Mouse (Mus musculus) forebrain, embryonic 12.5 days (tissue): ENCODE measurements around the gene Ube2l3. TPM values are rescaled to one million over a fixed set of nuclear protein-coding genes. Genes with fewer than 3 reads are reported as not detected.

Experiments used
- ATAC-seq: fragments of 200-750 bp; cut with Nextera tagmentation; 2 replicates; pipeline ENCODE4 v1.8.0; 2017; ENCODE audit warnings: moderate TSS enrichment; ENCODE audit not compliant: low FRiP score
- H3K27ac ChIP-seq: fragments of 300-500 bp; sonication (generic); 2 replicates; pipeline ENCODE4 v1.5.1; 2016; ENCODE audit warnings: mild to moderate bottlenecking
- H3K27me3 ChIP-seq: fragments of 300-500 bp; sonication (generic); 2 replicates; pipeline ENCODE4 v1.6.1; 2016; ENCODE audit warnings: mild to moderate bottlenecking
- H3K36me3 ChIP-seq: fragments of 300-500 bp; sonication (generic); replicated peaks from 2 replicates; pipeline ENCODE4 v1.6.1; 2016; ENCODE audit warnings: mild to moderate bottlenecking
- H3K4me1 ChIP-seq: fragments of 300-500 bp; sonication (generic); 2 replicates; pipeline ENCODE4 v1.6.1; 2016
- H3K4me2 ChIP-seq: fragments of 300-500 bp; sonication (generic); 2 replicates; pipeline ENCODE4 v1.6.1; 2016; ENCODE audit warnings: mild to moderate bottlenecking, moderate library complexity
- H3K4me3 ChIP-seq: fragments of 300-500 bp; sonication (generic); replicated peaks from 2 replicates; pipeline ENCODE4 v1.5.1; 2016; ENCODE audit warnings: mild to moderate bottlenecking
- H3K9ac ChIP-seq: fragments of 300-500 bp; sonication (generic); 2 replicates; pipeline ENCODE4 v1.6.1; 2016; ENCODE audit warnings: mild to moderate bottlenecking
- H3K9me3 ChIP-seq: fragments of 300-500 bp; sonication (generic); 2 replicates; pipeline ENCODE4 v1.6.1; 2016
- WGBS: fragments of 180-500 bp; shearing (Covaris S2); methylation state at CpG from one replicate; pipeline ENCODE4 v1.1.7; 2016; 5-methylcytosine and 5-hydroxymethylcytosine counted together
- polyA plus RNA-seq: library from polyadenylated mRNA; unstranded; fragments of >200 nt; fragmentation: Nextera tagmentation; extraction: Ambion mirVana; gene quantifications from 2 replicates; pipeline ENCODE4 v1.2.1, GENCODE M21; 2016

The Ube2l3 gene
- polyA plus RNA-seq, 1 experiment from 2014 or later: 388 TPM

- peak; percentile 82 for ATAC-seq
Measured at GRCm38 (mm10) chr16:17131191-17132088, 71.0 kb downstream of the Ube2l3 start.

GRCm38 (mm10) chr16:17127292-17127691, 75.2 kb downstream of the Ube2l3 start:
- ATAC-seq: no peak
- no peak overlapping the region for H3K27ac ChIP-seq
- WGBS: 90% methylated on average over 1 of the region's 1 CpGs

More at GRCm38 (mm10) chr16:17131191-17132088, 71.0 kb downstream of the Ube2l3 start:
- Histone ChIP-seq H3K27ac (peak overlapping the region; percentile 87), H3K4me3 (peak overlapping the region; percentile 75), H3K36me3 (no peaks in the 10 kb centered on the region), H3K4me1 (peaks cover 17% of the 10 kb centered on the region), H3K4me2 (peak overlapping the region; percentile 82), H3K9ac (peak overlapping the region; percentile 70), H3K27me3 (no peaks in the 10 kb centered on the region), H3K9me3 (no peaks in the 10 kb centered on the region)
- 5% methylated on average over 43 of the region's 43 CpGs for WGBS

GRCm38 (mm10) chr16:17124871-17125520, 77.5 kb downstream of the Ube2l3 start, which contains the start of gene 2610318N02Rik:
Gene 2610318N02Rik, minus strand, starts transcription at chr16:17125167.
- Histone ChIP-seq H3K27me3 (no peaks in the 10 kb centered on the region), H3K4me3 (peak within 1 kb of the TSS; percentile 61), H3K27ac (peak within 1 kb of the TSS; percentile 68), H3K9ac (peak within 1 kb of the TSS; percentile 73), H3K4me1 (peaks cover 39% of the 10 kb centered on the region), H3K4me2 (peak within 1 kb of the TSS; percentile 81), H3K36me3 (peaks cover 26% of the 10 kb centered on the region), H3K9me3 (no peaks in the 10 kb centered on the region)
- under 1% methylated on average over 25 of the region's 25 CpGs for WGBS
- ATAC-seq: peak; percentile 95

More at GRCm38 (mm10) chr16:17127292-17127691, 75.2 kb downstream of the Ube2l3 start:
- Histone ChIP-seq H3K4me2 (no peak overlapping the region), H3K4me3 (no peak overlapping the region), H3K9ac (no peak overlapping the region; the same call in 1 of the 2 replicates), H3K4me1 (peaks cover 40% of the 10 kb centered on the region), H3K36me3 (peaks cover 10% of the 10 kb centered on the region; the same call in 1 of the 2 replicates), H3K9me3 (no peaks in the 10 kb centered on the region), H3K27me3 (no peaks in the 10 kb centered on the region)

- Histone ChIP-seq H3K27ac (peak overlapping the region; percentile 68), H3K4me1 (peaks cover 39% of the 10 kb centered on the region), H3K9me3 (no peaks in the 10 kb centered on the region), H3K4me3 (peak overlapping the region; percentile 61), H3K4me2 (peak overlapping the region; percentile 81), H3K27me3 (no peaks in the 10 kb centered on the region), H3K9ac (peak overlapping the region; percentile 73), H3K36me3 (peaks cover 33% of the 10 kb centered on the region)
- under 1% methylated on average over 22 of the region's 22 CpGs for WGBS
- ATAC-seq: peak; percentile 49
Measured at GRCm38 (mm10) chr16:17124119-17124870, 78.2 kb downstream of the Ube2l3 start.

- 0 out of 2 replicates have a peak overlapping the region, but pooled peaks have one; percentile 27 for H3K27ac ChIP-seq
- H3K9me3 ChIP-seq: no peaks in the 10 kb centered on the region
- H3K27me3 ChIP-seq: no peaks in the 10 kb centered on the region
- ATAC-seq: peak; percentile 17; the same call in 1 of the 2 replicates
- 30% methylated on average over 13 of the region's 14 CpGs for WGBS
- H3K36me3 ChIP-seq: peaks cover 58% of the 10 kb centered on the region
- H3K9ac ChIP-seq: 0 out of 2 replicates have a peak overlapping the region, but pooled peaks have one; percentile 22
- peak overlapping the region; percentile 24 for H3K4me2 ChIP-seq
- peaks cover 39% of the 10 kb centered on the region for H3K4me1 ChIP-seq
- no peak overlapping the region; the same call in 1 of the 2 replicates for H3K4me3 ChIP-seq
Measured at GRCm38 (mm10) chr16:17121569-17121968, 80.9 kb downstream of the Ube2l3 start.

- H3K27me3 ChIP-seq: no peaks in the 10 kb centered on the region
- H3K9ac ChIP-seq: no peak overlapping the region
- H3K27ac ChIP-seq: no peak overlapping the region
- peaks cover 11% of the 10 kb centered on the region for H3K4me1 ChIP-seq
- no peak for ATAC-seq
- no peak overlapping the region for H3K4me3 ChIP-seq
- no peaks in the 10 kb centered on the region for H3K9me3 ChIP-seq
- no peak overlapping the region for H3K4me2 ChIP-seq
- 89% methylated on average over 5 of the region's 5 CpGs for WGBS
- peaks cover 77% of the 10 kb centered on the region for H3K36me3 ChIP-seq
Measured at GRCm38 (mm10) chr16:17117309-17117799, 85.1 kb downstream of the Ube2l3 start.

- peak within 1 kb of the TSS; percentile 67 for H3K4me2 ChIP-seq
- H3K36me3 ChIP-seq: peaks cover 43% of the 10 kb centered on the region
- 9% methylated on average over 38 of the region's 38 CpGs for WGBS
Measured at GRCm38 (mm10) chr16:17110771-17111743, 91.4 kb downstream of the Ube2l3 start, which contains the start of gene Ppil2. Gene Ppil2, minus strand, starts transcription at chr16:17111257.

GRCm38 (mm10) chr16:17104600-17104999, 97.8 kb downstream of the Ube2l3 start:
- no peak for ATAC-seq
- peaks cover 74% of the 10 kb centered on the region for H3K36me3 ChIP-seq
- WGBS: 92% methylated on average over 4 of the region's 4 CpGs

More at GRCm38 (mm10) chr16:17110771-17111743, 91.4 kb downstream of the Ube2l3 start, which contains the start of gene Ppil2:
- Histone ChIP-seq H3K27me3 (no peaks in the 10 kb centered on the region), H3K9me3 (no peaks in the 10 kb centered on the region), H3K4me1 (peaks cover 12% of the 10 kb centered on the region), H3K27ac (peak within 1 kb of the TSS; percentile 53; the same call in 1 of the 2 replicates), H3K9ac (peak within 1 kb of the TSS; percentile 64), H3K4me3 (peak within 1 kb of the TSS; percentile 78)
- peak; percentile 90 for ATAC-seq

GRCm38 (mm10) chr16:17102630-17103220, 99.7 kb downstream of the Ube2l3 start:
- Histone ChIP-seq H3K27me3 (no peaks in the 10 kb centered on the region), H3K4me3 (no peak overlapping the region), H3K9me3 (no peaks in the 10 kb centered on the region), H3K9ac (no peak overlapping the region), H3K4me2 (no peak overlapping the region), H3K4me1 (peaks cover 5% of the 10 kb centered on the region; the same call in 1 of the 2 replicates), H3K27ac (no peak overlapping the region), H3K36me3 (peaks cover 86% of the 10 kb centered on the region)
- 75% methylated on average over 7 of the region's 7 CpGs for WGBS
- ATAC-seq: no peak

More at GRCm38 (mm10) chr16:17104600-17104999, 97.8 kb downstream of the Ube2l3 start:
- no peaks in the 10 kb centered on the region for H3K9me3 ChIP-seq
- no peak overlapping the region for H3K9ac ChIP-seq
- H3K4me2 ChIP-seq: no peak overlapping the region
- H3K27ac ChIP-seq: no peak overlapping the region
- H3K27me3 ChIP-seq: no peaks in the 10 kb centered on the region
- peaks cover 6% of the 10 kb centered on the region for H3K4me1 ChIP-seq
- H3K4me3 ChIP-seq: no peak overlapping the region
